Mouse (Mus musculus) MEL (cell line): ENCODE data around the gene Mid1. TPM values are rescaled to one million over a fixed set of nuclear protein-coding genes. Genes with fewer than 3 reads are reported as not detected.

Experiments
- DNase-seq: peaks from one replicate; pipeline ENCODE4 v3.0.0; 2011; ENCODE audit warnings: low read depth, low spot score
- H3K27ac ChIP-seq: 2 replicates; pipeline ENCODE4 v1.5.1; 2012; ENCODE audit warnings: low read depth, mild to moderate bottlenecking, control low read depth, low read length, moderate library complexity; ENCODE audit not compliant: control insufficient read depth
- H3K27me3 ChIP-seq, 2 experiments: fragments of 150-350 bp in 1 of 2; sonication (generic) in 1 of 2; 2 replicates each; pipeline ENCODE4 v1.6.1; 2012; ENCODE audit warnings: low read length in 2 of 2, mild to moderate bottlenecking in 2 of 2, improper control_type of control experiment in 1 of 2, moderate library complexity in 1 of 2; ENCODE audit not compliant: insufficient read depth in 2 of 2, control insufficient read depth in 1 of 2
- H3K36me3 ChIP-seq, 2 experiments: 2 replicates each; pipeline ENCODE4 v1.6.1; 2012 to 2014; ENCODE audit warnings: low read length in 2 of 2, improper control_type of control experiment in 1 of 2, inconsistent platforms in 1 of 2, mild to moderate bottlenecking in 1 of 2; ENCODE audit not compliant: insufficient read depth in 2 of 2, control insufficient read depth in 1 of 2
- H3K4me1 ChIP-seq, 2 experiments: fragments of 150-350 bp in 1 of 2; sonication (generic) in 1 of 2; 2 replicates each; pipeline ENCODE4 v1.6.1; 2012; ENCODE audit warnings: low read length in 2 of 2, improper control_type of control experiment in 1 of 2, mild to moderate bottlenecking in 1 of 2; ENCODE audit not compliant: insufficient read depth in 2 of 2, control insufficient read depth in 1 of 2
- H3K4me3 ChIP-seq, 2 experiments: fragments of 150-350 bp in 1 of 2; sonication (generic) in 1 of 2; 2 replicates each; pipeline ENCODE4 v1.5.1; 2012; ENCODE audit warnings: low read depth in 2 of 2, low read length in 2 of 2, mild to moderate bottlenecking in 2 of 2, moderate library complexity in 2 of 2, control low read depth in 1 of 2, improper control_type of control experiment in 1 of 2; ENCODE audit not compliant: control insufficient read depth in 1 of 2, insufficient read depth in 1 of 2
- H3K79me2 ChIP-seq: 2 replicates; pipeline ENCODE4 v1.6.1; 2012; ENCODE audit warnings: mild to moderate bottlenecking, low read length, moderate library complexity; ENCODE audit not compliant: control insufficient read depth, poor library complexity, insufficient read depth
- H3K9ac ChIP-seq: 2 replicates; pipeline ENCODE4 v1.6.1; 2012; ENCODE audit warnings: low read depth, mild to moderate bottlenecking, control low read depth, low read length, moderate library complexity; ENCODE audit not compliant: control insufficient read depth, poor library complexity, severe bottlenecking
- H3K9me3 ChIP-seq: fragments of 150-350 bp; sonication (generic); replicated peaks from 2 replicates; pipeline ENCODE4 v1.6.1; 2012; ENCODE audit warnings: mild to moderate bottlenecking, low read length, improper control_type of control experiment, moderate library complexity; ENCODE audit not compliant: insufficient read depth
- CHD1 ChIP-seq: IDR thresholded peaks from 2 replicates; pipeline ENCODE4 v1.6.1; 2012; ENCODE audit warnings: low read depth, mild to moderate bottlenecking, inconsistent platforms, low read length, improper control_type of control experiment
- CHD2 ChIP-seq: IDR thresholded peaks from 2 replicates; pipeline ENCODE4 v1.6.1; 2011; ENCODE audit warnings: low read length, improper control_type of control experiment
- ELF1 ChIP-seq: IDR thresholded peaks from 2 replicates; pipeline ENCODE4 v1.6.1; 2014; ENCODE audit warnings: low read depth, mild to moderate bottlenecking, inconsistent platforms, low read length, improper control_type of control experiment, moderate library complexity
- GABPA ChIP-seq: IDR thresholded peaks from 2 replicates; pipeline ENCODE4 v1.6.1; 2012; ENCODE audit warnings: low read depth, mild to moderate bottlenecking, inconsistent platforms, low read length, improper control_type of control experiment, moderate library complexity
- GATA1 ChIP-seq: IDR thresholded peaks from 2 replicates; pipeline ENCODE4 v1.6.1; 2011; ENCODE audit warnings: low read depth, low read length, improper control_type of control experiment
- MAZ ChIP-seq: IDR thresholded peaks from 2 replicates; pipeline ENCODE4 v1.6.1; 2012; ENCODE audit warnings: low read depth, mild to moderate bottlenecking, inconsistent platforms, low read length, improper control_type of control experiment
- NRF1 ChIP-seq: IDR thresholded peaks from 2 replicates; pipeline ENCODE4 v1.6.1; 2014; ENCODE audit warnings: low read depth, mild to moderate bottlenecking, inconsistent platforms, low read length, improper control_type of control experiment, moderate library complexity; ENCODE audit not compliant: poor library complexity, insufficient read depth, severe bottlenecking
- POLR2A ChIP-seq, 2 experiments: IDR thresholded peaks; 2 replicates each; pipeline ENCODE4 v1.6.1; 2011 to 2012; ENCODE audit warnings: low read length in 2 of 2, mild to moderate bottlenecking in 2 of 2, control low read depth in 1 of 2, improper control_type of control experiment in 1 of 2, low read depth in 1 of 2, moderate library complexity in 1 of 2; ENCODE audit not compliant: control insufficient read depth in 1 of 2, insufficient read depth in 1 of 2, poor library complexity in 1 of 2
- POLR2AphosphoS2 ChIP-seq: IDR thresholded peaks from 2 replicates; pipeline ENCODE4 v1.6.1; 2011; ENCODE audit warnings: low read length, improper control_type of control experiment
- RAD21 ChIP-seq: IDR thresholded peaks from 2 replicates; pipeline ENCODE4 v1.6.1; 2011; ENCODE audit warnings: mild to moderate bottlenecking, low read depth, low read length, improper control_type of control experiment
- SIN3A ChIP-seq: IDR thresholded peaks from 2 replicates; pipeline ENCODE4 v1.6.1; 2012; ENCODE audit warnings: low read length, improper control_type of control experiment, inconsistent platforms
- SMC3 ChIP-seq: IDR thresholded peaks from 2 replicates; pipeline ENCODE4 v1.6.1; 2011; ENCODE audit warnings: low read depth, low read length, improper control_type of control experiment
- TAL1 ChIP-seq: IDR thresholded peaks from 2 replicates; pipeline ENCODE4 v1.6.1; 2012; ENCODE audit warnings: mild to moderate bottlenecking, inconsistent platforms, low read length, moderate library complexity, mixed read lengths
- UBTF ChIP-seq: IDR thresholded peaks from 2 replicates; pipeline ENCODE4 v1.6.1; 2012; ENCODE audit warnings: low read depth, mild to moderate bottlenecking, inconsistent platforms, low read length, improper control_type of control experiment, moderate library complexity, borderline replicate concordance; ENCODE audit not compliant: insufficient read depth
- USF1 ChIP-seq: IDR thresholded peaks from 2 replicates; pipeline ENCODE4 v1.6.1; 2014; ENCODE audit warnings: low read depth, mild to moderate bottlenecking, inconsistent platforms, low read length, improper control_type of control experiment, moderate library complexity
- USF2 ChIP-seq, 2 experiments: IDR thresholded peaks; 2 replicates each; pipeline ENCODE4 v1.6.1; 2011 to 2012; ENCODE audit warnings: improper control_type of control experiment in 2 of 2, low read length in 2 of 2, borderline replicate concordance in 1 of 2, inconsistent platforms in 1 of 2, low read depth in 1 of 2, mild to moderate bottlenecking in 1 of 2; ENCODE audit not compliant: insufficient read depth in 1 of 2
- polyA plus RNA-seq, 2 experiments: library from polyadenylated mRNA; stranded (reverse) in 1 of 2; unstranded in 1 of 2; fragments of >175 nt in 1 of 2; fragments of >200 nt in 1 of 2; gene quantifications; 2 replicates each; pipeline versions ENCODE4 v1.2.1 to v1.2.4; 2012; ENCODE audit warnings: low replicate concordance in 2 of 2, low read depth in 1 of 2; ENCODE audit not compliant: insufficient read length in 2 of 2, insufficient read depth in 1 of 2, missing spikeins in 1 of 2
- total RNA-seq: library from RNA; depleted of rRNA; stranded (reverse); fragments of 300-350 nt; gene quantifications from 2 replicates; pipeline ENCODE4 v1.2.3, GENCODE M21; 2012

Gene Mid1
- total and polyA plus RNA-seq, 3 experiments: 1.4 to 7.8 TPM; not detected in 1

- TF ChIP-seq ELF1 (no peak), CHD2 (no peak), GABPA (no peak), POLR2AphosphoS2 (no peak), UBTF (no peak), SMC3 (no peak), SIN3A (no peak), NRF1 (no peak), MAZ (no peak), GATA1 (no peak), USF1 (no peak)
- Histone ChIP-seq H3K27ac (no peak overlapping the region), H3K4me3 (no peak overlapping the region), H3K79me2 (no peaks in the 10 kb centered on the region), H3K27me3 (peaks cover 6 to 16% of the 10 kb centered on the region in 2 experiments), H3K4me1 (no peaks in the 10 kb centered on the region), H3K9ac (no peak overlapping the region), H3K9me3 (no peaks in the 10 kb centered on the region), H3K36me3 (no peaks in the 10 kb centered on the region)
- peak; percentile 16 for DNase-seq
Measured at GRCm38 (mm10) chrX:169937119-169937719, 252.2 kb downstream of the Mid1 start.

- H3K4me1 ChIP-seq: no peaks in the 10 kb centered on the region
- DNase-seq: no peak
- H3K9me3 ChIP-seq: no peaks in the 10 kb centered on the region
- H3K4me3 ChIP-seq: no peak overlapping the region
- no peak for TF ChIP-seq RAD21
- TF ChIP-seq, all 39 proteins: peak for 0
- Histone ChIP-seq H3K27me3 (peaks cover 6 to 20% of the 10 kb centered on the region in 2 experiments), H3K36me3 (no peaks in the 10 kb centered on the region), H3K79me2 (no peaks in the 10 kb centered on the region), H3K9ac (no peak overlapping the region), H3K27ac (no peak overlapping the region)
Measured at GRCm38 (mm10) chrX:169940531-169940930, 255.5 kb downstream of the Mid1 start.

GRCm38 (mm10) chrX:169950596-169950995 is 265.6 kb downstream of the Mid1 start:
- H3K79me2 ChIP-seq: no peaks in the 10 kb centered on the region
- TF ChIP-seq GATA1: no peak
- no peak for TF ChIP-seq MAZ
- no peak for TF ChIP-seq USF2 (IDR thresholded peaks at IDR 0.05; ENCODE audit: borderline replicate concordance in 1 of 2, insufficient read depth in 1 of 2, low read depth in 1 of 2, low read length in 2 of 2)
- no peak for TF ChIP-seq ELF1
- TF ChIP-seq TAL1: no peak
- no peak for TF ChIP-seq POLR2A (IDR thresholded peaks at IDR 0.05; ENCODE audit: control insufficient read depth in 1 of 2, insufficient read depth in 1 of 2, low read depth in 1 of 2, low read length in 2 of 2, poor library complexity in 1 of 2)
- no peak for TF ChIP-seq CHD1
- TF ChIP-seq, all 39 proteins: peak for 0
- no peaks in the 10 kb centered on the region for H3K4me1 ChIP-seq
- H3K4me3 ChIP-seq: no peak overlapping the region
- no peaks in the 10 kb centered on the region for H3K9me3 ChIP-seq
- H3K27ac ChIP-seq: no peak overlapping the region
- no peak overlapping the region for H3K9ac ChIP-seq
- peaks cover 0 to 16% of the 10 kb centered on the region in 2 experiments; a peak in 3 of 4 replicates for H3K27me3 ChIP-seq
- no peaks in the 10 kb centered on the region for H3K36me3 ChIP-seq
- DNase-seq: no peak
